Mouse (Mus musculus) embryonic fibroblast, embryonic 13.5 days (primary cell): ENCODE measurements around the gene Rbfox3.

Source experiments
- CTCF ChIP-seq: IDR thresholded peaks from 2 replicates; pipeline ENCODE4 v1.5.1; 2011; ENCODE audit warnings: mild to moderate bottlenecking, control low read depth, low read length, moderate library complexity, borderline replicate concordance; ENCODE audit not compliant: insufficient read depth
- POLR2A ChIP-seq: IDR thresholded peaks from 2 replicates; pipeline ENCODE4 v1.6.1; 2011; ENCODE audit warnings: low read depth, mild to moderate bottlenecking, control low read depth, low read length, moderate library complexity

- no peak for TF ChIP-seq POLR2A
- no peak for TF ChIP-seq CTCF
Measured at GRCm38 (mm10) chr11:118627541-118627940, 283.9 kb downstream of the Rbfox3 start.
